Comparison of ENCODE assay signal across 12 mouse cellular contexts in genomic region chr8:77292649-77293048, GRCm38 (mm10).
DNase-seq lines count a peak whose midpoint lies in the region; ATAC-seq and TF ChIP-seq lines count a peak whose summit lies in the region.
"Had no signal": no experiment of that assay in that cellular context is flagged by ENCODE, and none has a peak within 500 bp of the region (broad histone marks: within the 10 kb centered on the region; RNA-seq: fewer than 3 reads in every experiment).

No protein-coding gene starts in this region.

- peak overlapping the region; percentile 12; the same call in 1 of the 2 replicates for H3K4me2 ChIP-seq in hindbrain, embryonic 16.5 days (ENCODE audit: low read length)
- H3K4me2 ChIP-seq: neural tube, embryonic 12.5 days had no signal

- DNase-seq in layer of hippocampus, adult 2 months (ENCODE audit: low spot score in 2 of 2): no peak
- no peak for DNase-seq in layer of hippocampus, postnatal 25 days (ENCODE audit: extremely low spot score in 1 of 2, low spot score in 1 of 2)
- DNase-seq in CD4-positive helper T cell, adult 2 months (ENCODE audit: low read depth, low spot score): peak; percentile 50
- peak; percentile 17 for DNase-seq in ES-CJ7 (ENCODE audit: low read depth, low spot score)
- DNase-seq in cerebellum, postnatal 4 days (ENCODE audit: low spot score in 2 of 2): no peak
- DNase-seq: cerebellum, adult 8-10 months; heart, adult 2 months; kidney, postnatal 14 days had no signal

- no peaks in the 10 kb centered on the region for H3K36me3 ChIP-seq in hindbrain, embryonic 16.5 days (ENCODE audit: control insufficient read depth, insufficient read depth, low read length)
- H3K36me3 ChIP-seq: neural tube, embryonic 12.5 days had no signal

- ATAC-seq in hindbrain, embryonic 16.5 days: no peak
- ATAC-seq in monocyte, adult 5-6 weeks (replicated peaks; ENCODE audit: insufficient number of reproducible peaks, low FRiP score, low TSS enrichment, poor library complexity, severe bottlenecking): no peak

- TF ChIP-seq CTCF in layer of hippocampus, adult 2 months (conservative IDR thresholded peaks at IDR 0.05): peak; percentile 39

- H3K27ac ChIP-seq in layer of hippocampus, adult 2 months: peak overlapping the region; percentile 77
- no peak overlapping the region for H3K27ac ChIP-seq in hindbrain, embryonic 16.5 days (ENCODE audit: low read depth, low read length)
- H3K27ac ChIP-seq: embryonic facial prominence, embryonic 10.5 days; heart, adult 2 months; neural tube, embryonic 12.5 days had no signal

- no peaks in the 10 kb centered on the region for H3K4me1 ChIP-seq in hindbrain, embryonic 16.5 days (ENCODE audit: control insufficient read depth, insufficient read depth, low read depth, low read length)
- H3K4me1 ChIP-seq: neural tube, embryonic 12.5 days had no signal

- no peak overlapping the region for H3K4me3 ChIP-seq in layer of hippocampus, adult 2 months
- no peak overlapping the region for H3K4me3 ChIP-seq in hindbrain, embryonic 16.5 days (ENCODE audit: low read length)
- H3K4me3 ChIP-seq: embryonic facial prominence, embryonic 10.5 days; heart, adult 2 months; neural tube, embryonic 12.5 days had no signal

- H3K9me3 ChIP-seq in hindbrain, embryonic 16.5 days (ENCODE audit: control insufficient read depth, low read length): no peaks in the 10 kb centered on the region
- H3K9me3 ChIP-seq: neural tube, embryonic 12.5 days had no signal

- no peak overlapping the region for H3K9ac ChIP-seq in hindbrain, embryonic 16.5 days (ENCODE audit: low read depth, low read length)
- H3K9ac ChIP-seq: neural tube, embryonic 12.5 days had no signal

- H3K27me3 ChIP-seq in hindbrain, embryonic 16.5 days (replicated peaks; ENCODE audit: control insufficient read depth, insufficient read depth, low read length): no peaks in the 10 kb centered on the region
- H3K27me3 ChIP-seq: neural tube, embryonic 12.5 days had no signal

- 62% methylated on average over 11 of the region's 11 CpGs for WGBS in hindbrain, embryonic 16.5 days

Comparison
In these comparisons a context has a peak if more than half of its experiments do, and no peak if none do; other contexts are left out.
1. DNase-seq: peak in CD4-positive helper T cell, adult 2 months (single experiment) and ES-CJ7 (single experiment); none in layer of hippocampus, adult 2 months (0 of 2), layer of hippocampus, postnatal 25 days (0 of 2) and cerebellum, postnatal 4 days (0 of 2).